Mouse (Mus musculus): ENCODE measurements at regions not wholly inside any gene's neighbourhood (a gene's known extent, or its start where the extent isn't known, plus 50 kb on each side); places are given as distances from the start of the nearest gene placed in this dataset.

- in situ Hi-C loops (cut with MboI; ENCODE audit: low sequenced_read_pairs) = no loop called here
Observed at GRCm38 (mm10) chr4:54156146-54156545, 330.3 kb downstream of the Tmem38b start.

GRCm38 (mm10) chr4:54161337-54161993, 335.6 kb downstream of the Tmem38b start:
- in situ Hi-C loops (cut with MboI; ENCODE audit: low sequenced_read_pairs) = no loop called here

GRCm38 (mm10) chr4:54162308-54162707, 336.5 kb downstream of the Tmem38b start:
- in situ Hi-C loops (cut with MboI; ENCODE audit: low sequenced_read_pairs) = no loop called here

GRCm38 (mm10) chr4:54170202-54170931, 344.5 kb downstream of the Tmem38b start:
- in situ Hi-C loops (cut with MboI; ENCODE audit: low sequenced_read_pairs) = no loop called here

GRCm38 (mm10) chr4:54184213-54184612, 358.4 kb downstream of the Tmem38b start:
- in situ Hi-C loops (cut with MboI; ENCODE audit: low sequenced_read_pairs) = no loop called here

- in situ Hi-C loops (cut with MboI; ENCODE audit: low sequenced_read_pairs) = no loop called here
Observed at GRCm38 (mm10) chr4:54195734-54196133, 369.9 kb downstream of the Tmem38b start.

- in situ Hi-C loops (cut with MboI; ENCODE audit: low sequenced_read_pairs) = no loop called here
Observed at GRCm38 (mm10) chr4:54202440-54202839, 376.6 kb downstream of the Tmem38b start.

- in situ Hi-C loops (cut with MboI; ENCODE audit: low sequenced_read_pairs) = no loop called here
Observed at GRCm38 (mm10) chr4:54224572-54224971, 398.7 kb downstream of the Tmem38b start.
